Mouse (Mus musculus) cerebellum, adult 2 months (tissue): ENCODE results near the gene Alk. TPM values are rescaled to one million over a fixed set of nuclear protein-coding genes. Genes with fewer than 3 reads are reported as not detected.

Source experiments
- DNase-seq, 2 experiments: peaks; one replicate each; pipeline ENCODE4 v3.0.0; 2021
- H3K27ac ChIP-seq: fragments of 200-500 bp; 2 replicates; pipeline ENCODE4 v1.5.1; 2012; ENCODE audit warnings: low read length, control low read depth, inconsistent platforms; ENCODE audit not compliant: insufficient read depth
- H3K27me3 ChIP-seq: fragments of 200-500 bp; 2 replicates; pipeline ENCODE4 v1.6.1; 2012; ENCODE audit warnings: inconsistent platforms, mild to moderate bottlenecking, low read length, moderate library complexity; ENCODE audit not compliant: control insufficient read depth, insufficient read depth
- H3K4me1 ChIP-seq: fragments of 200-500 bp; 2 replicates; pipeline ENCODE4 v1.6.1; 2011; ENCODE audit warnings: low read length; ENCODE audit not compliant: control insufficient read depth, insufficient read depth
- H3K4me3 ChIP-seq: fragments of 200-500 bp; replicated peaks from 2 replicates; pipeline ENCODE3; 2011; ENCODE audit warnings: mild to moderate bottlenecking, low read depth, low read length, control low read depth; ENCODE audit not compliant: insufficient read depth
- CTCF ChIP-seq: fragments of 200-500 bp; IDR thresholded peaks from 2 replicates; pipeline ENCODE4 v1.5.1; 2011; ENCODE audit warnings: low read depth, mild to moderate bottlenecking, control low read depth, low read length, moderate library complexity, borderline replicate concordance; ENCODE audit not compliant: insufficient read depth
- POLR2A ChIP-seq: fragments of 200-500 bp; IDR thresholded peaks from 2 replicates; pipeline ENCODE4 v1.6.1; 2011; ENCODE audit warnings: low read length, control low read depth, borderline replicate concordance; ENCODE audit not compliant: insufficient read depth
- WGBS: fragments of 180-500 bp; shearing (Covaris S2); methylation state at CpG from one replicate; pipeline ENCODE4 v1.1.7; 2018; 5-methylcytosine and 5-hydroxymethylcytosine counted together
- polyA plus RNA-seq: library from polyadenylated mRNA; depleted of rRNA; stranded (reverse); fragments of >200 nt; gene quantifications from 2 replicates; pipeline ENCODE4 v1.2.3, GENCODE M21; 2012

The Alk gene
- polyA plus RNA-seq, 1 experiment = 1.6 TPM

- H3K27ac ChIP-seq = no peak overlapping the region
- no peak for DNase-seq
- H3K4me3 ChIP-seq = no peak overlapping the region
- H3K4me1 ChIP-seq = no peaks in the 10 kb centered on the region; the same call in 1 of the 2 replicates
- H3K27me3 ChIP-seq = no peaks in the 10 kb centered on the region; the same call in 1 of the 2 replicates
- no peak for TF ChIP-seq POLR2A
- TF ChIP-seq CTCF = no peak
- WGBS = 46% methylated on average over 9 of the region's 9 CpGs
Observed at GRCm38 (mm10) chr17:72023323-72023722, 581.1 kb downstream of the Alk start.

GRCm38 (mm10) chr17:72021733-72022669 is 582.4 kb downstream of the Alk start:
- WGBS = 55% methylated on average over 10 of the region's 10 CpGs
- Histone ChIP-seq H3K27me3 (no peaks in the 10 kb centered on the region; the same call in 1 of the 2 replicates), H3K4me3 (no peak overlapping the region), H3K4me1 (no peaks in the 10 kb centered on the region; the same call in 1 of the 2 replicates), H3K27ac (no peak overlapping the region)
- TF ChIP-seq CTCF (no peak), POLR2A (no peak)
- peak in 1 of 2 experiments; percentile 16 for DNase-seq

GRCm38 (mm10) chr17:72017329-72017728 is 587.1 kb downstream of the Alk start:
- Histone ChIP-seq H3K27ac (no peak overlapping the region), H3K27me3 (no peaks in the 10 kb centered on the region; the same call in 1 of the 2 replicates), H3K4me3 (no peak overlapping the region), H3K4me1 (peaks cover 11% of the 10 kb centered on the region)
- DNase-seq = no peak
- TF ChIP-seq POLR2A (no peak), CTCF (no peak)

GRCm38 (mm10) chr17:72015253-72015652 is 589.2 kb downstream of the Alk start:
- no peak for TF ChIP-seq CTCF
- TF ChIP-seq POLR2A = no peak
- peak; percentile 93 to 94 for DNase-seq
- Histone ChIP-seq H3K27ac (no peak overlapping the region), H3K4me1 (peaks cover 11% of the 10 kb centered on the region), H3K27me3 (no peaks in the 10 kb centered on the region; the same call in 1 of the 2 replicates), H3K4me3 (no peak overlapping the region)
- 8% methylated on average over 3 of the region's 3 CpGs for WGBS

DNA sequence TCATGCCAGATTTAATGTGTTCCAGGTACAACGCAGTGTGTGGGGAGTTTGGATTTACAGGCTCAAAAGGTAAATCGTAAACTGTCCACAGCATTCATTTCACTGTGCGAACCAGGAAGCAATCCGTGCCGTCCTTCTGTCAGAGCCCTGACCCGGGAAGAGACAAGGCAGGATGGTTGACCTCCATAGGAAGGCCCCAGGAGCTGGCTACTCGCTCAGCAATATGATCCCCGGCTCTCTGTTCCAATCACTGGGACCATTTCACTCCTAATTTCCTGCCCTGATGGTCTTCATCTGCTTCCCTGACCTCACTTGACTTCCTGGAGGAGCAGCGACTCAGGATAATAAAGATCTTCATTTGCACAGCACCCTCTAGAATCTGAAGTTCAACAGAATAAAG is 591.7 kb downstream of the Alk start:
- 81% methylated on average over 9 of the region's 9 CpGs for WGBS
- Histone ChIP-seq H3K27ac (no peak overlapping the region), H3K4me3 (no peak overlapping the region), H3K4me1 (peaks cover 11% of the 10 kb centered on the region), H3K27me3 (no peaks in the 10 kb centered on the region; the same call in 1 of the 2 replicates)
- no peak for TF ChIP-seq POLR2A
- no peak for TF ChIP-seq CTCF
- DNase-seq = no peak

- peaks cover 1% of the 10 kb centered on the region; the same call in 1 of the 2 replicates for H3K27me3 ChIP-seq
- no peak for TF ChIP-seq CTCF
- no peak for TF ChIP-seq POLR2A
- H3K4me1 ChIP-seq = no peaks in the 10 kb centered on the region
- no peak for DNase-seq
- no peak overlapping the region for H3K27ac ChIP-seq
- no peak overlapping the region for H3K4me3 ChIP-seq
- WGBS = 85% methylated on average over 2 of the region's 2 CpGs
Observed at GRCm38 (mm10) chr17:72009836-72010235, 594.6 kb downstream of the Alk start.

- Histone ChIP-seq H3K27me3 (peaks cover 1% of the 10 kb centered on the region; the same call in 1 of the 2 replicates), H3K27ac (no peak overlapping the region), H3K4me1 (no peaks in the 10 kb centered on the region), H3K4me3 (no peak overlapping the region)
- TF ChIP-seq POLR2A (no peak), CTCF (no peak)
- WGBS = 70% methylated on average over 5 of the region's 5 CpGs
- DNase-seq = no peak
Observed at GRCm38 (mm10) chr17:72008389-72008788, 596.0 kb downstream of the Alk start.

DNA sequence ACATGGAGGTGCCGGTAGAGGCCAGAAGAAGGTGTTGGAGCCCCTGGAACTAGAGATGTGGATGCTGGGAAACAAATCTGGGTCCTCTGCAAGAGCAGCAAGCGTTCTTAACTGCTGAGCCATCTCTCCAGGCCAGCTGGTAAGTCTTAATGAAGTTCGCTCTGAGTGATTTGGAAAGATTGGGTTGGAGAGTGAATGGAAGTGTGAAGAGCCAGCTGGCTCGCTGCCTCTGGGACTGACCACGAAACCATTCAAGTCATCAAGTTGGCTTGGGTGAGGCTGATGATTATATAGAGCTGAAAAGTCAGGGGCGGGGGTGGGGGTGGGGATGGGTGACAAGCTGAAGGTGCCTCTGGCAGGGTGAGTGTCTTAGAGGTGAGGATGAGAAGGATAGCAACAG is 599.1 kb downstream of the Alk start:
- WGBS = 45% methylated on average over 6 of the region's 6 CpGs
- TF ChIP-seq CTCF = no peak
- TF ChIP-seq POLR2A = no peak
- no peaks in the 10 kb centered on the region for H3K4me1 ChIP-seq
- H3K27ac ChIP-seq = no peak overlapping the region
- DNase-seq = no peak
- H3K27me3 ChIP-seq = peaks cover 1% of the 10 kb centered on the region; the same call in 1 of the 2 replicates
- H3K4me3 ChIP-seq = no peak overlapping the region
